Mouse (Mus musculus): ENCODE data around the gene Dock4.

GRCm38 (mm10) chr12:40884976-40885375 lies 439.2 kb downstream of the Dock4 start:
- TF ChIP-seq CTCF (IDR thresholded peaks at IDR 0.05; ENCODE audit: control insufficient read depth, insufficient read depth, low read length): no peak
- TF ChIP-seq POLR2A (IDR thresholded peaks at IDR 0.05; ENCODE audit: borderline replicate concordance, control insufficient read depth, low read depth, low read length): no peak

Measured in bone marrow, adult 2 months (tissue).